Comparison of ENCODE assay signal across 7 mouse cellular contexts in the genomic region with DNA sequence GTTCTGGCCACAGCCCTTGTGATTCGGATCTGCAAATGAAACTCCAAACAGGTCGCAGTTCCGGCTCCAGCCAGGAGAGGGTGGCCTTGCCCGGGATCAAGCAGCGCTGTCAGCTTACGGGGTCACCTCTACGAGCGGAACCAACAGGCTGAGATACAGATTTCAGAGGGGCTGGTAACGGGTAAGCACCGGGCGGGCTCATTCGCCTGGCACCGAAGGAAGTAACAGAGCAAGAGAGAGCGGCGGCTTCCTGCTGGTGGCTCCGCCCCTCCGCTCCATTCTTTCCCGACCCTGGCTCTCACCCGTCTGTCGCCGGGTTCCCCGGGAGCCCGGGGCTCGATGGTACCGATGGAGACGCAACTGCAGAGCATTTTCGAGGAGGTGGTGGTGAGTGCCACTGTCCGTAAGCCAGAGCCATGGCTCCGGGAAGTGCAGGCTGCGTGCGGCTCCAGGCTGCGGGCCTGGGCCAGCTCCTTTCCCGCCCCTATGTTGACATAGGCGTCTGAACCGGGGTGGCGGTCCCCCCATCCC. TPM values are rescaled to one million over a fixed set of nuclear protein-coding genes. Genes with fewer than 3 reads are reported as not detected.
DNase-seq lines count a peak whose midpoint lies in the region; ATAC-seq lines count a peak whose summit lies in the region.

A gene (plus strand): TSS at position 227 of the 531 bp plus-strand sequence.

- intact Hi-C loops in gastrocnemius, postnatal 36 days (cut with DNase I): no loop called here
- intact Hi-C loops in left cerebral cortex, postnatal 25 days (cut with DNase I): loop anchor here (2.0 kb wide), 1 partner anchor 349 kb away; no protein-coding TSS in a partner anchor

- no peaks in the 10 kb centered on the region for H3K27me3 ChIP-seq in intestine, embryonic 15.5 days (replicated peaks)
- H3K27me3 ChIP-seq in midbrain, embryonic 10.5 days (ENCODE audit: low read depth, poor library complexity, severe bottlenecking): no peaks in the 10 kb centered on the region

- under 1% methylated on average over 36 of the region's 36 CpGs for WGBS in intestine, embryonic 15.5 days
- WGBS in midbrain, embryonic 10.5 days: 0% methylated on average over 36 of the region's 36 CpGs

- peak within 1 kb of the TSS; percentile 89 for H3K9ac ChIP-seq in intestine, embryonic 15.5 days

- peak; percentile 100 for ATAC-seq in intestine, embryonic 15.5 days

- no peaks in the 10 kb centered on the region for H3K4me1 ChIP-seq in intestine, embryonic 15.5 days (replicated peaks)
- H3K4me1 ChIP-seq in midbrain, embryonic 10.5 days: peaks cover 7% of the 10 kb centered on the region; the same call in 1 of the 2 replicates

- peak within 1 kb of the TSS; percentile 94 for H3K4me3 ChIP-seq in intestine, embryonic 15.5 days (replicated peaks)
- H3K4me3 ChIP-seq in midbrain, embryonic 10.5 days: peak within 1 kb of the TSS; percentile 90

- DNase-seq in adrenal gland, adult 2 months: peak; percentile 98
- peak; percentile 91 for DNase-seq in embryo, embryonic 11.5 days (ENCODE audit: low read depth, low spot score)
- DNase-seq in gastrocnemius, postnatal 36 days: peak; percentile 97 to 99
- DNase-seq in left cerebral cortex, postnatal 25 days (ENCODE audit: low spot score in 2 of 2): peak; percentile 97 to 99
- peak; percentile 96 for DNase-seq in midbrain, embryonic 10.5 days (ENCODE audit: low spot score)
- DNase-seq in right cerebral cortex, postnatal 4 days: peak; percentile 97

- peaks cover 15% of the 10 kb centered on the region for H3K36me3 ChIP-seq in intestine, embryonic 15.5 days
- peaks cover 39% of the 10 kb centered on the region for H3K36me3 ChIP-seq in midbrain, embryonic 10.5 days

- H3K4me2 ChIP-seq in intestine, embryonic 15.5 days (replicated peaks): peak within 1 kb of the TSS; percentile 57

- H3K27ac ChIP-seq in intestine, embryonic 15.5 days: 0 out of 2 replicates have a peak within 1 kb of the TSS, but pooled peaks have one; percentile 40
- H3K27ac ChIP-seq in midbrain, embryonic 10.5 days (replicated peaks): peak within 1 kb of the TSS; percentile 89

- no peaks in the 10 kb centered on the region for H3K9me3 ChIP-seq in intestine, embryonic 15.5 days
- H3K9me3 ChIP-seq in midbrain, embryonic 10.5 days (replicated peaks): no peaks in the 10 kb centered on the region

RNA-seq across cellular contexts. Expression of the gene that starts here (rescaled TPM):
- total RNA-seq in adrenal gland, adult 2 months (2021): 10 to 100 TPM; 21.1 to 23.5 TPM
- polyA plus RNA-seq in adrenal gland, adult 2 months (2012; rRNA removed): 11.9 and 12.9 TPM in 2 replicates
- 1 to 10 TPM; 5.7 to 8.8 TPM for total RNA-seq in gastrocnemius, postnatal 36 days (2021)
- 16.1 and 16.3 TPM in 2 replicates for polyA plus RNA-seq in intestine, embryonic 15.5 days (2015; fragmentation: Nextera tagmentation; extraction: Ambion mirVana)
- total RNA-seq in left cerebral cortex, postnatal 25 days (2021): 10 to 100 TPM; 34.5 to 35.7 TPM
- polyA plus RNA-seq in midbrain, embryonic 10.5 days (2016; fragmentation: Nextera tagmentation; extraction: Ambion mirVana): 23.8 and 25.7 TPM in 2 replicates

Comparison
In these comparisons a context has a peak if more than half of its experiments do, and no peak if none do; other contexts are left out.
1. Peak in every context shown above with its lines: DNase-seq, ATAC-seq, H3K4me3 ChIP-seq and H3K27ac ChIP-seq.